Mouse (Mus musculus) liver, postnatal 0 days (tissue): ENCODE data around the gene Mageb3.

ENCODE experiments used
- CTCF ChIP-seq: sonication (generic); IDR thresholded peaks from 2 replicates; pipeline ENCODE4 v1.5.1; 2016; ENCODE audit warnings: antibody characterized with exemption, low read depth
- EP300 ChIP-seq: IDR thresholded peaks from 2 replicates; pipeline ENCODE4 v1.6.1; 2016; ENCODE audit warnings: antibody characterized with exemption, low read depth, mild to moderate bottlenecking

GRCm38 (mm10) chr2:121957216-121957792 lies 1.4 kb upstream of the Mageb3 start:
- TF ChIP-seq CTCF, result no peak
- no peak for TF ChIP-seq EP300
